Mouse (Mus musculus) stomach, embryonic 16.5 days (tissue): ENCODE data around the gene Cage1. TPM values are rescaled to one million over a fixed set of nuclear protein-coding genes. Genes with fewer than 3 reads are reported as not detected.

ENCODE experiments used
- ATAC-seq: fragments of 200-750 bp; cut with Nextera tagmentation; 2 replicates; pipeline ENCODE4 v1.8.0; 2017; ENCODE audit warnings: moderate number of reproducible peaks, moderate TSS enrichment; ENCODE audit not compliant: insufficient read depth, low FRiP score
- H3K27ac ChIP-seq: fragments of 300-500 bp; sonication (generic); 2 replicates; pipeline ENCODE4 v1.5.1; 2014; ENCODE audit warnings: low read length
- H3K27me3 ChIP-seq: fragments of 300-500 bp; sonication (generic); 2 replicates; pipeline ENCODE4 v1.6.1; 2014; ENCODE audit warnings: low read length, control low read depth, mixed read lengths; ENCODE audit not compliant: control insufficient read depth, insufficient read depth
- H3K36me3 ChIP-seq: fragments of 300-500 bp; sonication (generic); 2 replicates; pipeline ENCODE4 v1.6.1; 2014; ENCODE audit warnings: low read length; ENCODE audit not compliant: control insufficient read depth, insufficient read depth
- H3K4me1 ChIP-seq: fragments of 300-500 bp; sonication (generic); 2 replicates; pipeline ENCODE4 v1.6.1; 2014; ENCODE audit warnings: low read length, control low read depth, mixed read lengths; ENCODE audit not compliant: control insufficient read depth, insufficient read depth
- H3K4me2 ChIP-seq: fragments of 300-500 bp; sonication (generic); 2 replicates; pipeline ENCODE4 v1.6.1; 2014; ENCODE audit warnings: low read depth, low read length, mixed read lengths
- H3K4me3 ChIP-seq: fragments of 300-500 bp; sonication (generic); replicated peaks from 2 replicates; pipeline ENCODE4 v1.5.1; 2014; ENCODE audit warnings: mild to moderate bottlenecking, low read length
- H3K9ac ChIP-seq: fragments of 300-500 bp; sonication (generic); 2 replicates; pipeline ENCODE4 v1.6.1; 2014; ENCODE audit warnings: low read length
- H3K9me3 ChIP-seq: fragments of 300-500 bp; sonication (generic); replicated peaks from 2 replicates; pipeline ENCODE4 v1.6.1; 2016; ENCODE audit warnings: low read length, control low read depth; ENCODE audit not compliant: control insufficient read depth
- WGBS: fragments of 180-500 bp; shearing (Covaris S2); extraction: QIAGEN DNeasy Blood & Tissue Kit; methylation state at CpG from one replicate; pipeline ENCODE4 v1.1.7; 2014; 5-methylcytosine and 5-hydroxymethylcytosine counted together
- polyA plus RNA-seq: library from polyadenylated mRNA; unstranded; fragments of >200 nt; fragmentation: Nextera tagmentation; extraction: Ambion mirVana; gene quantifications from 2 replicates; pipeline ENCODE4 v1.2.1, GENCODE M21; 2015

The Cage1 gene
- polyA plus RNA-seq, 1 experiment from 2014 or later, result 0.72 TPM

DNA sequence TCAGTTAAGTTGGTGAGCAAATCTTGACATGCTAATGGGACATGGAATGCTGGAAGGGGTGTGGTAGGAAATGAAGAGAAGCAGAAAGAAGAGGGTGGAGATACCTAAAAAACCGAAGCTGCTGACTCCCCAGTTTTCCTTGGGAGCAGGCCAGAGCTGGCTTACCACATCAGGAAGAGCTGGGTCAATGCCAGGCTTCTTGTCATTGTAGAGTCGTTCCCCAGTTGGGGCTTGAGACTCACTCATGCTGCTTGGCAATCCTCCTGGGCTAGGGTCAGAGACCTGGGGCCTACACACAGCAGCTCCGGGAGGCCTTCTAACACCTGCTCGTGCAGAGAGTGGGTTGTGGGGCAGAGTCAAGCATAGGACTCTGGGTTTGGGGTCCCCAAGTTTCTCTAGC lies 34.1 kb upstream of the Cage1 start:
- Histone ChIP-seq H3K36me3 (no peaks in the 10 kb centered on the region), H3K9me3 (no peaks in the 10 kb centered on the region), H3K27ac (no peak overlapping the region), H3K9ac (no peak overlapping the region), H3K27me3 (no peaks in the 10 kb centered on the region), H3K4me3 (no peak overlapping the region), H3K4me1 (0 out of 2 replicates have a peak, but pooled peaks cover 3% of the 10 kb centered on the region), H3K4me2 (no peak overlapping the region)
- ATAC-seq, result no peak; the same call in 1 of the 2 replicates
- 57% methylated on average over 4 of the region's 4 CpGs for WGBS

- 0 out of 2 replicates have a peak, but pooled peaks have one; percentile 17 for ATAC-seq
- Histone ChIP-seq H3K27ac (no peak overlapping the region), H3K36me3 (peaks cover 13% of the 10 kb centered on the region; the same call in 1 of the 2 replicates), H3K4me3 (no peak overlapping the region), H3K27me3 (no peaks in the 10 kb centered on the region), H3K9me3 (no peaks in the 10 kb centered on the region), H3K9ac (no peak overlapping the region), H3K4me1 (no peaks in the 10 kb centered on the region), H3K4me2 (no peak overlapping the region)
- WGBS, result 62% methylated on average over 11 of the region's 11 CpGs
Measured at GRCm38 (mm10) chr13:38064854-38065663, 28.2 kb upstream of the Cage1 start.

GRCm38 (mm10) chr13:38062678-38063077 lies 25.8 kb upstream of the Cage1 start:
- H3K4me1 ChIP-seq, result no peaks in the 10 kb centered on the region
- H3K27me3 ChIP-seq, result no peaks in the 10 kb centered on the region
- WGBS, result 91% methylated on average over 11 of the region's 11 CpGs
- H3K36me3 ChIP-seq, result peaks cover 17% of the 10 kb centered on the region
- no peak overlapping the region for H3K9ac ChIP-seq
- ATAC-seq, result no peak
- H3K4me3 ChIP-seq, result no peak overlapping the region
- H3K9me3 ChIP-seq, result no peaks in the 10 kb centered on the region
- H3K27ac ChIP-seq, result no peak overlapping the region
- no peak overlapping the region for H3K4me2 ChIP-seq

- 83% methylated on average over 3 of the region's 3 CpGs for whole genome bisulfite sequencing
- Histone ChIP-seq H3K4me2 (no peak overlapping the region), H3K27me3 (no peaks in the 10 kb centered on the region), H3K36me3 (peaks cover 35% of the 10 kb centered on the region), H3K9me3 (no peaks in the 10 kb centered on the region), H3K4me1 (no peaks in the 10 kb centered on the region), H3K9ac (no peak overlapping the region), H3K4me3 (no peak overlapping the region), H3K27ac (no peak overlapping the region)
- no peak for ATAC-seq
Measured at GRCm38 (mm10) chr13:38049888-38050287, 13.0 kb upstream of the Cage1 start.

- Histone ChIP-seq H3K4me2 (peak overlapping the region; percentile 96), H3K9ac (peak overlapping the region; percentile 89), H3K9me3 (no peaks in the 10 kb centered on the region), H3K36me3 (0 out of 2 replicates have a peak, but pooled peaks cover 3% of the 10 kb centered on the region), H3K4me1 (peaks cover 15% of the 10 kb centered on the region), H3K27me3 (no peaks in the 10 kb centered on the region), H3K27ac (peak overlapping the region; percentile 84; the same call in 1 of the 2 replicates), H3K4me3 (peak overlapping the region; percentile 89)
- ATAC-seq, result no peak
- 31% methylated on average over 12 of the region's 12 CpGs for WGBS
Measured at GRCm38 (mm10) chr13:38037811-38038210, 942 bp upstream of the Cage1 start.

GRCm38 (mm10) chr13:38036343-38037043 lies 376 bp downstream of the Cage1 start, which contains the start of gene Riok1:
Riok1 (plus strand) TSS chr13:38036995.
- Histone ChIP-seq H3K9me3 (no peaks in the 10 kb centered on the region), H3K9ac (peak within 1 kb of the TSS; percentile 89), H3K4me1 (peaks cover 15% of the 10 kb centered on the region), H3K36me3 (no peaks in the 10 kb centered on the region), H3K27ac (peak within 1 kb of the TSS; percentile 84), H3K4me2 (peak within 1 kb of the TSS; percentile 96), H3K27me3 (no peaks in the 10 kb centered on the region), H3K4me3 (peak within 1 kb of the TSS; percentile 89)
- ATAC-seq, result no peak
- 9% methylated on average over 37 of the region's 37 CpGs for WGBS

DNA sequence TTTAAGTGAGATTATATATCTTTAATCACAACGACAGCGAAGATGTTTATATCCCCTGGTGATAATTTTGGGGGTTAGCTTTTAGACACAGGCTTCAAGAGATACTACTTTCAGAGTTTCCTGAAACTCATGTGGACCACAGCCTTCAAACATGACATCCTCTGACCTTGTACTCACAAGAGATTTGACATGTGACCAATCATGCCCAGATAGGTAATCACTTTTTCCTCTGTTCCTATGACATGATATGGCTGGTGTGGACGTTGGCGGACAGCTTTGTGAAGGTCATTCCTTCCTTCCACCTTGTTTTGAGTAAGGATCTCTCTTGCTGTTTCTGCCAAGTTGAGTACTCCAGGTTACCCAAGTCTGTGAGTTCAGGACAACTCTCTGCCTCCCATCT lies 8.5 kb downstream of the Cage1 start:
- Histone ChIP-seq H3K4me2 (no peak overlapping the region), H3K9ac (no peak overlapping the region), H3K36me3 (no peaks in the 10 kb centered on the region), H3K27ac (no peak overlapping the region), H3K9me3 (no peaks in the 10 kb centered on the region), H3K4me1 (no peaks in the 10 kb centered on the region), H3K4me3 (no peak overlapping the region), H3K27me3 (no peaks in the 10 kb centered on the region)
- WGBS, result 71% methylated on average over 4 of the region's 4 CpGs
- no peak for ATAC-seq

- no peaks in the 10 kb centered on the region for H3K9me3 ChIP-seq
- no peak overlapping the region for H3K4me3 ChIP-seq
- H3K36me3 ChIP-seq, result no peaks in the 10 kb centered on the region
- ATAC-seq, result no peak
- no peaks in the 10 kb centered on the region for H3K27me3 ChIP-seq
- H3K4me1 ChIP-seq, result no peaks in the 10 kb centered on the region
- no peak overlapping the region for H3K27ac ChIP-seq
- WGBS, result 62% methylated on average over 6 of the region's 6 CpGs
- H3K4me2 ChIP-seq, result no peak overlapping the region
- H3K9ac ChIP-seq, result no peak overlapping the region
Measured at GRCm38 (mm10) chr13:38027618-38028248, 9.1 kb downstream of the Cage1 start.

DNA sequence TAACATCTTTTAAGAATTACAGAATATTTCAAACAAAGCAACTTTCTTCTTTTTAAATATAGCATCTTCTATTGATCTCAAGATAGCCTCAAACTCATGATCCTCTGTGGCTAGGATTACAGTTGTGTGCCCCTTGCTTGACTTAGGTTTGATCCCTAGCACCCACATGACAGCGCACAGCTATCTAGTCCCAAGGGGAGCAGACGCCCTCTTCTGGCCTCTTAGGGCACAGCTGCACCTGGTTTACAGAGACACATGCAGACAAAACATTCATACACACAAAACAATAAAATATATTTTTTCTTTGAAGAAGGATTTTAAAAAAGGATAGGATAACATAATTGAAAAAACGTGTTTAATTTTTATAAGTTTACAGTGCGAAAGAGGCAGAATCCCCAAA lies 11.0 kb downstream of the Cage1 start:
- Histone ChIP-seq H3K36me3 (no peaks in the 10 kb centered on the region), H3K27ac (no peak overlapping the region), H3K27me3 (no peaks in the 10 kb centered on the region), H3K9ac (no peak overlapping the region), H3K9me3 (no peaks in the 10 kb centered on the region), H3K4me3 (no peak overlapping the region), H3K4me1 (no peaks in the 10 kb centered on the region), H3K4me2 (no peak overlapping the region)
- WGBS, result 38% methylated on average over 4 of the region's 4 CpGs
- no peak for ATAC-seq
